Mouse (Mus musculus): ENCODE results near the gene Fgfr4. TPM values are rescaled to one million over a fixed set of nuclear protein-coding genes. Genes with fewer than 3 reads are reported as not detected.

The Fgfr4 gene
- 0.98 TPM for polyA plus RNA-seq (2014; fragmentation: Illumina TruSeq; extraction: RNeasy Lipid Tissue Mini Kit (QIAGEN cat#74804); ENCODE audit: low read depth, low replicate concordance)

GRCm38 (mm10) chr13:55152621-55153415 is at the start of gene Fgfr4:
TSS of gene Fgfr4 (plus strand) at chr13:55152640.

GRCm38 (mm10) chr13:55105045-55105952 is 47.1 kb upstream of the Fgfr4 start, which contains the start of gene Zfp346:
TSS of gene Zfp346 (plus strand) at chr13:55105311.

GRCm38 (mm10) chr13:55133448-55133847 is 19.0 kb upstream of the Fgfr4 start, which contains the start of gene Gm17617:
TSS of gene Gm17617 (minus strand) at chr13:55133548.

GRCm38 (mm10) chr13:55209649-55210192 is 57.3 kb downstream of the Fgfr4 start, which contains the start of gene Nsd1:
TSS of gene Nsd1 (plus strand) at chr13:55209782.

Other genes with a start within 250 kb of the Fgfr4 start
- gene Unc5a, start 203.2 kb upstream of the Fgfr4 start, polyA plus RNA-seq (2014; fragmentation: Illumina TruSeq; extraction: RNeasy Lipid Tissue Mini Kit (QIAGEN cat#74804); ENCODE audit: low read depth, low replicate concordance): not detected
- 0.19 TPM for gene Hk3, start 131.3 kb upstream of the Fgfr4 start, polyA plus RNA-seq (2014; fragmentation: Illumina TruSeq; extraction: RNeasy Lipid Tissue Mini Kit (QIAGEN cat#74804); ENCODE audit: low read depth, low replicate concordance)
- 26.1 TPM for gene Uimc1, start 52.3 kb upstream of the Fgfr4 start, polyA plus RNA-seq (2014; fragmentation: Illumina TruSeq; extraction: RNeasy Lipid Tissue Mini Kit (QIAGEN cat#74804); ENCODE audit: low read depth, low replicate concordance)
- gene Zfp346, start 47.3 kb upstream of the Fgfr4 start, polyA plus RNA-seq (2014; fragmentation: Illumina TruSeq; extraction: RNeasy Lipid Tissue Mini Kit (QIAGEN cat#74804); ENCODE audit: low read depth, low replicate concordance): 2.2 TPM
- gene Gm17617, start 19.1 kb upstream of the Fgfr4 start, polyA plus RNA-seq (2014; fragmentation: Illumina TruSeq; extraction: RNeasy Lipid Tissue Mini Kit (QIAGEN cat#74804); ENCODE audit: low read depth, low replicate concordance): not detected
- 24.7 TPM for gene Nsd1, start 57.1 kb downstream of the Fgfr4 start, polyA plus RNA-seq (2014; fragmentation: Illumina TruSeq; extraction: RNeasy Lipid Tissue Mini Kit (QIAGEN cat#74804); ENCODE audit: low read depth, low replicate concordance)
- gene Prelid1, start 167.9 kb downstream of the Fgfr4 start, polyA plus RNA-seq (2014; fragmentation: Illumina TruSeq; extraction: RNeasy Lipid Tissue Mini Kit (QIAGEN cat#74804); ENCODE audit: low read depth, low replicate concordance): 15.5 TPM
- gene Rab24, start 169.3 kb downstream of the Fgfr4 start, polyA plus RNA-seq (2014; fragmentation: Illumina TruSeq; extraction: RNeasy Lipid Tissue Mini Kit (QIAGEN cat#74804); ENCODE audit: low read depth, low replicate concordance): 9.9 TPM
- not detected for gene Mxd3, start 177.2 kb downstream of the Fgfr4 start, polyA plus RNA-seq (2014; fragmentation: Illumina TruSeq; extraction: RNeasy Lipid Tissue Mini Kit (QIAGEN cat#74804); ENCODE audit: low read depth, low replicate concordance)
- 38.0 TPM for gene Lman2, start 210.1 kb downstream of the Fgfr4 start, polyA plus RNA-seq (2014; fragmentation: Illumina TruSeq; extraction: RNeasy Lipid Tissue Mini Kit (QIAGEN cat#74804); ENCODE audit: low read depth, low replicate concordance)
- gene Rgs14, start 217.1 kb downstream of the Fgfr4 start, polyA plus RNA-seq (2014; fragmentation: Illumina TruSeq; extraction: RNeasy Lipid Tissue Mini Kit (QIAGEN cat#74804); ENCODE audit: low read depth, low replicate concordance): not detected
- not detected for gene Slc34a1, start 245.5 kb downstream of the Fgfr4 start, polyA plus RNA-seq (2014; fragmentation: Illumina TruSeq; extraction: RNeasy Lipid Tissue Mini Kit (QIAGEN cat#74804); ENCODE audit: low read depth, low replicate concordance)

Measured in liver, adult 10 weeks (tissue).